Mouse (Mus musculus): ENCODE measurements around the gene Msh4. TPM values are rescaled to one million over a fixed set of nuclear protein-coding genes. Genes with fewer than 3 reads are reported as not detected.

Msh4 gene
- polyA plus RNA-seq, 1 experiment from 2014 or later = 0.06 TPM

DNA sequence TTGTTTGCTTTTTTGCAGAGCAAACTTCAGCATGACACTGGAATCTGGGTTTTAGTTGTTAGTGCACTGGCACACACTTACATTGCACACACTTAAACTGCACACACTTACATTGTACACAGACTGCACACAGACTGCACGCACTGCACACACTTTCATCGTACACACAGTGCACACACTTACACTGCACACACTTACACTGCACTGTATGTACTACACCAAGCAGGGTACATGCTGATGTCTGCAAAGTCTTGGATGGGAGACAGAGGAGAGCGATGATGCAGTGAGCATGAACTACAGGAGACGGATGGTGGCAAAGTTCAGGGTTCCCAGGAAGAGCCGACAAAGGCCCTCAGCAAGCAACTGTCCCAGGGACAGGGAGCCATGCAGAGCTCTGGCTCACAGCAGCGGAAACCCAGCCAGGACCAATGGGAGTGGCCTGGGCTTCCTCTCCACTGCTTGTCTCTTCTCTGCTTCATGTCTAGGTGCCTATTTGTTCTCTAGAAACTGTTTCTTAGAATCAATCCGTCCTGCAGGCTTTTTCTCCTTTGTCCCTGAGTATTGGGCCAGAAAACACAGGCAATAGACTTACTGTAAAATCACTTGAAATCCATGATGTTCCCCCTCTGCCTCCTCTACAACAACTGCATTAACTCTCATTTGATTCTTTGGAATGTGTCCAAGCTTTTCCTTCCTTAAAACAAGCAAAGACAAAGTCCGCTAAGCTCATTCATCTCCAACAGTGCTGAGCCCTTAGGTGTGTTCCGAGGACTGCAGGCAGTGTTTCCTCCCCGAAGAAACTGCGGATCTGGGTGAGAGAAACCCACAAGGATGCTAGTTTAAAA, 82.0 kb downstream of the Msh4 start:
- no peaks in the 10 kb centered on the region for H3K36me3 ChIP-seq
- no peaks in the 10 kb centered on the region for H3K27me3 ChIP-seq
- no peak overlapping the region for H3K27ac ChIP-seq
- H3K9ac ChIP-seq = no peak overlapping the region
- H3K9me3 ChIP-seq = no peaks in the 10 kb centered on the region
- H3K4me1 ChIP-seq = 0 out of 2 replicates have a peak, but pooled peaks cover 5% of the 10 kb centered on the region
- H3K4me3 ChIP-seq = no peak overlapping the region
- H3K4me2 ChIP-seq = no peak overlapping the region
- 54% methylated on average over 11 of the region's 11 CpGs for WGBS
- ATAC-seq (ENCODE audit: borderline replicate concordance, extremely low read depth, low FRiP score, low TSS enrichment) = no peak

DNA sequence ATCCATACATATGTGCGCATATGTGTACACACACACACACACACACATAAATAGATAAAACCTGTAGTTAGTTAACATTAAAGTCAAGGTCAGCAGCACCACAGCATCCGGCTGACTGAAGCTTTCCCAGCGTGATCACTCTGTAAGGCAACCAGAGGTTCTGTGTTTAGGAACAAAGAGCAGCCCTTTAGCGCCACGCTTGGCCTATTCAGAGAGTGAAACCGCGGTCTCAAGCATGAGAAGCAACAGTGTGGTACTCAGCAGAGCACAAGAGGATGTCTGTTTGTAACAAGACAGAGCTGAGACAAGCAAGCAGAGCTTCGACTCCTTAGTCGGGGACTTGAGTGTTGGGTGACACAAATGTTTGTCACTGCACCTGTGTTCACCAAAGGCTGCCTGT, 86.5 kb downstream of the Msh4 start:
- ATAC-seq (ENCODE audit: borderline replicate concordance, extremely low read depth, low FRiP score, low TSS enrichment) = no peak

DNA sequence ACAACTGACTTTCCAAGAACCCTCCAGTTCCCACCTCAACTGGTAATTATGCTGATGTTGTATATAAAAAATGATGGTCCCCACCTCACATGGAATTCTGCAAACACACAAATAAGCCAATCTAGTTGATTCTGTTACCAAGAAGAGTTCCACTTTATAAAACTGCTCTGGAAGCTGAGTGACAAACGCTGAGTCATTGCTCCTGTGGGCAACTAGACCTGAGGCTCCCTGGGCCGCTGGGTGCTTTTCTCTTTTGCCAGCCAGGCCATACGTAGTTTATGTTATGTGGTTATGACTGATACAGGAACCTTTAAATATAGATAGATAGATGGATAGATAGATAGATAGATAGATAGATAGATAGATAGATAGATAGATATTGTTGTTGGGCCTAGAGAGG, 87.2 kb downstream of the Msh4 start:
- Histone ChIP-seq H3K9me3 (no peaks in the 10 kb centered on the region), H3K27me3 (no peaks in the 10 kb centered on the region), H3K4me2 (no peak overlapping the region), H3K9ac (no peak overlapping the region), H3K36me3 (no peaks in the 10 kb centered on the region), H3K4me3 (no peak overlapping the region), H3K4me1 (0 out of 2 replicates have a peak, but pooled peaks cover 1% of the 10 kb centered on the region), H3K27ac (no peak overlapping the region)
- ATAC-seq (ENCODE audit: borderline replicate concordance, extremely low read depth, low FRiP score, low TSS enrichment) = no peak
- 91% methylated on average over 3 of the region's 3 CpGs for WGBS

More for the DNA sequence above, 86.5 kb downstream of the Msh4 start:
- no peaks in the 10 kb centered on the region for H3K27me3 ChIP-seq
- no peaks in the 10 kb centered on the region for H3K9me3 ChIP-seq
- 80% methylated on average over 9 of the region's 9 CpGs for WGBS
- H3K27ac ChIP-seq = no peak overlapping the region
- 0 out of 2 replicates have a peak, but pooled peaks cover 5% of the 10 kb centered on the region for H3K4me1 ChIP-seq
- no peak overlapping the region for H3K9ac ChIP-seq
- H3K4me3 ChIP-seq = no peak overlapping the region
- H3K4me2 ChIP-seq = no peak overlapping the region
- H3K36me3 ChIP-seq = no peaks in the 10 kb centered on the region

DNA sequence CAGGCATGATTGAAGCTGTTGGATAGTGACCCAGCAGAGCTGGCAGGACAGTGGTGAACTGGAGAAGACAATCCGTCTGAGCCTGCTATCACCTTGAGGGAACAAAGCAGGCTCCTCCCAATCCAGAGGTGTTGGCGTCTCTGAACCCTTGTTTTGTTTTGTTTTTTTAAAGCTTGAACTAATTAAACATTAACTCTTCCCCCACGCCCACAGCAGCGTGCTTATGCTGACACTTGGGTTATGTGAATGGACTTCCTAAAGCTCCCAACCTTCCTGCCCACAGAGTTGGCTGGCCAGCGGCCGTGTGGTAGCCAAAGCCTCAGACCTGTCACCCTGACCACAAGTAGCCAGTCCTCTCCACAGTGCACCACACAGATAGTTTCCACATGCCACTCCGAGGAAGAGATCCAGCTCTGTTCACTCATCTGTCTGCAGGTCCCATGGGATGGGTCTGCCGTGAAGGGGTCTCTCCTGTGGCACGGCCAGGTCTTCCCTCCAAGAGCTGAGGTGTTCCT, 88.5 kb downstream of the Msh4 start:
- Histone ChIP-seq H3K27me3 (no peaks in the 10 kb centered on the region), H3K9ac (no peak overlapping the region), H3K36me3 (no peaks in the 10 kb centered on the region), H3K27ac (no peak overlapping the region), H3K4me3 (no peak overlapping the region), H3K9me3 (no peaks in the 10 kb centered on the region), H3K4me2 (no peak overlapping the region), H3K4me1 (no peaks in the 10 kb centered on the region)
- WGBS = 76% methylated on average over 9 of the region's 9 CpGs
- ATAC-seq (ENCODE audit: borderline replicate concordance, extremely low read depth, low FRiP score, low TSS enrichment) = no peak

DNA sequence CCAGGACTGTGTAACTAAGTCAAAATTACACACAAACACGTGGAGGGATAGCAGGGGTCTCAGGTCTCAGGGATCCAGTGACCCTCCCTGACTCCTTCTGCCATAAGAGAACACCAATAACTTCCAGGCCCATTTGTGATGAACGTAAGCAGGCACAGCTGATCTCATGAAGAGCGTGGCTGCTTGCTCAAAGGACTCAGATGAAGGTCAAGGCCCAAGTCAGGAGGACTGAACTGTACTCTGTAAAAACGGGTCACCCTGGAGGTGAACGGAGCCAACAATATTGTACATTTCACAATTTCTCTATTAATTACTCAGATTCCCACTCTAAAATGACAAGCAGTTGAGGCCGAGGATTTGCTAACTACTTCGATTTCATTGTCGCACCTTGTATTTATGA, 91.9 kb downstream of the Msh4 start:
- 82% methylated on average over 8 of the region's 8 CpGs for WGBS
- Histone ChIP-seq H3K4me3 (no peak overlapping the region), H3K9ac (no peak overlapping the region), H3K9me3 (no peaks in the 10 kb centered on the region), H3K36me3 (no peaks in the 10 kb centered on the region), H3K4me1 (no peaks in the 10 kb centered on the region), H3K27me3 (no peaks in the 10 kb centered on the region), H3K4me2 (no peak overlapping the region), H3K27ac (no peak overlapping the region)
- no peak for ATAC-seq (ENCODE audit: borderline replicate concordance, extremely low read depth, low FRiP score, low TSS enrichment)

DNA sequence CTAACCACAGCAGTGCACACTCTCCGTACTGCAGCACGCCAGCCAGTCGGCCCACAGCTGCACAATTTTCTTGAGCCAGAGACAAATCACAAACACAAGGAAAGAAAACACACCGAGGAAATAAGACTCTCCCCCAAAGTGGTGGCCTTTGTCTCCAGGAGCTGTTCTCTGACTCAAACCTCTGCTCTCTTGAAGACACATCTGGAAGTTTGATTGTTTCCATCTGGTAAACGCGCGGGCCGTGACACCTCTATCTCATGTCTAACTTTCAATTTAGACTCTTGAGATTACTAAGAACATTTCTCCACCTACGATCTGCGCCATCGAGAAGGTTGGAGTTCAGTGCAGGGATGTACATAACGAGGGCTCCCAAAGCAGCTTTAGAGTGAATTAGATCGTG, 97.5 kb downstream of the Msh4 start:
- H3K4me2 ChIP-seq = no peak overlapping the region
- peaks cover 4% of the 10 kb centered on the region; the same call in 1 of the 2 replicates for H3K4me1 ChIP-seq
- H3K4me3 ChIP-seq = no peak overlapping the region
- no peak overlapping the region for H3K27ac ChIP-seq
- ATAC-seq (ENCODE audit: borderline replicate concordance, extremely low read depth, low FRiP score, low TSS enrichment) = no peak
- H3K9me3 ChIP-seq = no peaks in the 10 kb centered on the region
- 75% methylated on average over 13 of the region's 13 CpGs for WGBS
- H3K27me3 ChIP-seq = no peaks in the 10 kb centered on the region
- H3K36me3 ChIP-seq = no peaks in the 10 kb centered on the region
- no peak overlapping the region for H3K9ac ChIP-seq

DNA sequence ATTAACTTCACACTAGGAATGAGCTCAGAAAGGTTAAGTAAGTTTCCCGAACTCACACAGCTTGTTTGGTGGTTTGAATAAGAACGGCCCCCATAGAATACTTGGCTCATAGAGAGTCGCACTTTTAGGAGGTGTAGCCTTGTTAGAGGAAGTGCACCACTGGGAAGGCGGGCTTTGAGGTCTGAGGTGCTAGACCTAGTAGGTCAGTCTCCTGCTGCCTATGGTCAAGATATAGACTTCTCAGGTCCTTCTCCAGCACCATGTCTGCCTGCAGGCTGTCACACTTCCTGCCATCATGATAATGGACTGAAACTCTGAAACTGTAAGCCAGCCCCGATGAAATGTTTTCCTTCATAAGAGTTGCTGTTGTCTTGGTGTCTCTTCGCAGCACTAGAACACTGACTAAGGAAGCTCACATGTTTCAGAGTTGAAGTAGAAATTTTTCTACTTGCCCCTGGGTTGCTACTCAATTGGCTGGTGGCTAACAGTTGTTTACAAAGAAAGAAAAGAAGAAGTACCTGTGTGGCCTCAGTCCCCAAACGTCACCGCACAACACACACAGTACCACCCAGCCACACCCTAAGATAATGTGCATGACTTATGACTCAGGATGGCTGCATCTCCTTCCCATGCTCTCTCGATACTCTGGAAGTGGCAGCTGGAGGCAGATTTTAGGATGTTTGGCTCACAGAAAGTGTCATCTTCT, 98.3 kb downstream of the Msh4 start:
- H3K4me3 ChIP-seq = no peak overlapping the region

More for the DNA sequence above, 98.3 kb downstream of the Msh4 start:
- Histone ChIP-seq H3K27me3 (no peaks in the 10 kb centered on the region), H3K9ac (no peak overlapping the region), H3K9me3 (no peaks in the 10 kb centered on the region), H3K4me2 (no peak overlapping the region), H3K4me1 (peaks cover 4% of the 10 kb centered on the region; the same call in 1 of the 2 replicates), H3K27ac (no peak overlapping the region), H3K36me3 (no peaks in the 10 kb centered on the region)
- WGBS = 78% methylated on average over 9 of the region's 9 CpGs
- ATAC-seq (ENCODE audit: borderline replicate concordance, extremely low read depth, low FRiP score, low TSS enrichment) = no peak

Other genes starting within 250 kb of the Msh4 start
- 29.3 and 31.9 TPM in 2 replicates for gene St6galnac3, start 181.0 kb downstream of the Msh4 start, polyA plus RNA-seq (2015; fragmentation: Nextera tagmentation; extraction: Ambion mirVana)
- 0.05 and 0.08 TPM in 2 replicates for gene Asb17, start 61.9 kb downstream of the Msh4 start, polyA plus RNA-seq (2015; fragmentation: Nextera tagmentation; extraction: Ambion mirVana)
- gene Rabggtb, start 6.9 kb upstream of the Msh4 start, polyA plus RNA-seq (2015; fragmentation: Nextera tagmentation; extraction: Ambion mirVana) = 48.6 and 49.6 TPM in 2 replicates
- gene Acadm, start 38.5 kb upstream of the Msh4 start, polyA plus RNA-seq (2015; fragmentation: Nextera tagmentation; extraction: Ambion mirVana) = 53.2 and 60.5 TPM in 2 replicates
- 0.25 and 0.33 TPM in 2 replicates for gene Slc44a5, start 67.3 kb upstream of the Msh4 start, polyA plus RNA-seq (2015; fragmentation: Nextera tagmentation; extraction: Ambion mirVana)

Data from lung, embryonic 15.5 days (tissue).